Mouse (Mus musculus) liver, embryonic 14.5 days (tissue): ENCODE results near the gene Cenpk. TPM values are rescaled to one million over a fixed set of nuclear protein-coding genes. Genes with fewer than 3 reads are reported as not detected.

Experiments used
- ATAC-seq: fragments of 200-750 bp; cut with Nextera tagmentation; 2 replicates; pipeline ENCODE4 v1.8.0; 2017; ENCODE audit warnings: moderate number of reproducible peaks, mild to moderate bottlenecking, moderate library complexity; ENCODE audit not compliant: insufficient read depth
- DNase-seq, 3 experiments: peaks; one replicate each; pipeline ENCODE4 v3.0.0-alpha.2; 2012 to 2013; ENCODE audit warnings: low read depth in 3 of 3, low spot score in 3 of 3
- H3K27ac ChIP-seq: fragments of 300-500 bp; sonication (generic); 2 replicates; pipeline ENCODE4 v1.5.1; 2014; ENCODE audit warnings: moderate library complexity, mild to moderate bottlenecking, control low read depth, inconsistent platforms
- H3K27me3 ChIP-seq: fragments of 300-500 bp; sonication (generic); 2 replicates; pipeline ENCODE4 v1.6.1; 2014; ENCODE audit warnings: mild to moderate bottlenecking, low read length, moderate library complexity; ENCODE audit not compliant: control insufficient read depth, insufficient read depth
- H3K36me3 ChIP-seq: fragments of 300-500 bp; sonication (generic); replicated peaks from 2 replicates; pipeline ENCODE4 v1.6.1; 2014; ENCODE audit warnings: low read depth; ENCODE audit not compliant: control insufficient read depth, insufficient read depth
- H3K4me1 ChIP-seq, 2 experiments: fragments of 200-500 bp in 1 of 2; fragments of 300-500 bp in 1 of 2; sonication (generic) in 1 of 2; replicated peaks; 2 replicates each; pipeline ENCODE4 v1.6.1; 2012 to 2014; ENCODE audit warnings: antibody characterized with exemption in 1 of 2, inconsistent platforms in 1 of 2, low read length in 1 of 2; ENCODE audit not compliant: control insufficient read depth in 2 of 2, insufficient read depth in 2 of 2
- H3K4me2 ChIP-seq: fragments of 300-500 bp; sonication (generic); 2 replicates; pipeline ENCODE4 v1.6.1; 2014; ENCODE audit warnings: low read depth, mild to moderate bottlenecking, control low read depth, moderate library complexity
- H3K4me3 ChIP-seq, 2 experiments: fragments of 200-500 bp in 1 of 2; fragments of 300-500 bp in 1 of 2; sonication (generic) in 1 of 2; 2 replicates each; pipeline ENCODE4 v1.5.1; 2012 to 2014; ENCODE audit warnings: low read depth in 2 of 2, low read length in 2 of 2, mild to moderate bottlenecking in 2 of 2, control low read depth in 1 of 2, inconsistent platforms in 1 of 2, moderate library complexity in 1 of 2; ENCODE audit not compliant: insufficient read depth in 1 of 2
- H3K9ac ChIP-seq: fragments of 300-500 bp; sonication (generic); replicated peaks from 2 replicates; pipeline ENCODE4 v1.6.1; 2014; ENCODE audit warnings: mild to moderate bottlenecking, control low read depth, moderate library complexity
- H3K9me3 ChIP-seq: fragments of 300-500 bp; sonication (generic); 2 replicates; pipeline ENCODE4 v1.6.1; 2016; ENCODE audit warnings: low read length, mixed read lengths; ENCODE audit not compliant: control insufficient read depth
- CTCF ChIP-seq: IDR thresholded peaks from 2 replicates; pipeline ENCODE4 v1.5.1; 2016; ENCODE audit warnings: antibody characterized with exemption, low read depth, control low read depth
- EP300 ChIP-seq: IDR thresholded peaks from 2 replicates; pipeline ENCODE4 v1.6.1; 2016; ENCODE audit warnings: antibody characterized with exemption, low read depth
- WGBS: fragments of 180-500 bp; shearing (Covaris S2); extraction: QIAGEN DNeasy Blood & Tissue Kit; methylation state at CpG from one replicate; pipeline ENCODE4 v1.1.7; 2014; ENCODE audit not compliant: insufficient replicate concordance; 5-methylcytosine and 5-hydroxymethylcytosine counted together
- polyA plus RNA-seq, 2 experiments: library from polyadenylated mRNA; depleted of rRNA in 1 of 2; stranded (reverse) in 1 of 2; unstranded in 1 of 2; fragments of >200 nt; fragmentation: Nextera tagmentation in 1 of 2; extraction: Ambion mirVana in 1 of 2; gene quantifications; 2 replicates each; pipeline versions ENCODE4 v1.2.1 to v1.2.3; 2012 to 2014

The Cenpk gene
- polyA plus RNA-seq, 2 experiments: 33.2 to 95.0 TPM

DNA sequence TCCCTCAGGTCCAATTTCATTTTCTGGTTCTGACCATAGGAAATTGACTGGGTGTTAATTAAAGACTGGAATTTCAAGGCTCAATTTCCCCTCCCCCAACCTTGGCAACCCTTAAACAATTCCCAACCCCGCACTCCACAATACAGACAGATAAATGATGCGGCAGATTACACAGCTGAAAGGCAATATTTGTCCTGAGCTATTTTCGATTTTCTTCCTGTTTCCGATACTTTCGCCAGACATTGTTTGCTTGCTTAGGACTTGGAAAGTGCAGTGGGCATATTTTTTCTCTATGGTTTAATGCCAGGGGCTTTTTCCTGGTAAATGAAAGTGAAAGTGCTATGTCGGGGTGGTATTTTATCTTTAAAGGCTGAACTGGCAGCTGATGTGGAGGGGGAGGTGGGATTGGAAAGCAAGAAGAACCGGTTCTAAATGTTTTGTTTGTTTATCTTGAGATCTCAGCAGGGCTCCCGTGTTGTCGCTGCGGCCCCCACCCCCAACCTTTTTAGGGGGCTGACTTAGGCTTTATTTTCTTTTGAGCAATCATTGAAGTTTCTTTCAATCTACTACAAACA is 57.4 kb downstream of the Cenpk start:
- peak overlapping the region; percentile 64 to 85 for H3K4me3 ChIP-seq
- WGBS: 0% methylated on average over 10 of the region's 10 CpGs
- no peak for TF ChIP-seq CTCF
- no peak for TF ChIP-seq EP300
- peak overlapping the region; percentile 71 for H3K9ac ChIP-seq
- H3K4me2 ChIP-seq: peak overlapping the region; percentile 89
- H3K27me3 ChIP-seq: no peaks in the 10 kb centered on the region
- H3K27ac ChIP-seq: peak overlapping the region; percentile 56
- ATAC-seq (no peak), DNase-seq (peak in 1 of 3 experiments; percentile 17)
- H3K4me1 ChIP-seq: peaks cover 0 to 2% of the 10 kb centered on the region in 2 experiments; a peak in 1 of 4 replicates
- no peaks in the 10 kb centered on the region for H3K36me3 ChIP-seq
- H3K9me3 ChIP-seq: no peaks in the 10 kb centered on the region

DNA sequence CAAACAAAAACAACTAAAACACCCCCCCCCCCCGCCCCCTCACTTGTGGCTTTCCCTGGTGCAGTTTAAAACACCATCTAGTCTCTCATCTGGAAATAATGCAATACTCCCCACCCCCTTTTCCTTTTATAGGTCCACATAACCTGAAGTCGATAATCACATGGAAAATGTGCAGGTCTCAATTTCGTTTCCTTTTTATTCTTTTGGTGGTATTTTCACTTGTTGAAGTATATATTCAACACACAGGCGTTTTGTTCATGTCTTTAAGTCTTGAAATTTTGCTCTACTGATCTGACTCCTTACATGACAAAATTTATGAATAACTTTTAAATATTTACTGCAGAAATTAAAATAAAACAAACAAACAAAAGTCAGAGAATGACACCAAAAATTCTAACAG is 57.9 kb downstream of the Cenpk start:
- Histone ChIP-seq H3K27me3 (no peaks in the 10 kb centered on the region), H3K36me3 (no peaks in the 10 kb centered on the region), H3K27ac (no peak overlapping the region), H3K9me3 (no peaks in the 10 kb centered on the region), H3K9ac (peak overlapping the region; percentile 71), H3K4me3 (peak overlapping the region; percentile 64 to 85), H3K4me2 (peak overlapping the region; percentile 89), H3K4me1 (peaks cover 0 to 2% of the 10 kb centered on the region in 2 experiments; a peak in 1 of 4 replicates)
- WGBS: 3% methylated on average over 4 of the region's 4 CpGs
- ATAC-seq (no peak), DNase-seq (peak in 1 of 3 experiments; percentile 11)
- TF ChIP-seq EP300 (no peak), CTCF (no peak)

DNA sequence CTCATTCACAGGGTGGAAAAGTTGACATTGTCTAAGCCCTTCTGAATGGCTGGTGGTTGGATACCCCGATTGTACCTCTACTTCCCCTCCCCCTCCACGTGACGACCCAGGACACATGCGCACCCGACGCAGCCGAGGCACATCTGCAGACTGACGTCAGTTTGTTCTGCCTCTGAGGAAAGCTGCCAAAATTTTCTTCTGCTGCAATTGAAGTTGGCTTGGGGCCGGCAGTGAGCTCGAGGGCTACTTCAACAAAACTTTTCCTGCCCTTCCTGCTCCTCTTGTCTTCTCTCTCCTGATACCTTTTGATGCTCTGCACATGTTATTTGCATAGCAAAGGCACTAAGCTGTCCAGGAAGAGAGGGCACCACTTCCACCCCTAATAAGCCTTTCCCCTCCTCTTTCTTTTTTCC is 58.5 kb downstream of the Cenpk start:
- under 1% methylated on average over 10 of the region's 10 CpGs for WGBS
- Histone ChIP-seq H3K27ac (no peak overlapping the region; the same call in 1 of the 2 replicates), H3K4me2 (peak overlapping the region; percentile 89), H3K4me3 (peak overlapping the region; percentile 64 to 66), H3K4me1 (peaks cover 0 to 2% of the 10 kb centered on the region in 2 experiments; a peak in 1 of 4 replicates), H3K9ac (peak overlapping the region; percentile 54), H3K9me3 (no peaks in the 10 kb centered on the region), H3K27me3 (no peaks in the 10 kb centered on the region), H3K36me3 (no peaks in the 10 kb centered on the region)
- peak; percentile 89 for ATAC-seq
- TF ChIP-seq EP300: no peak
- peak; percentile 66 to 72 (median 67) for DNase-seq

DNA sequence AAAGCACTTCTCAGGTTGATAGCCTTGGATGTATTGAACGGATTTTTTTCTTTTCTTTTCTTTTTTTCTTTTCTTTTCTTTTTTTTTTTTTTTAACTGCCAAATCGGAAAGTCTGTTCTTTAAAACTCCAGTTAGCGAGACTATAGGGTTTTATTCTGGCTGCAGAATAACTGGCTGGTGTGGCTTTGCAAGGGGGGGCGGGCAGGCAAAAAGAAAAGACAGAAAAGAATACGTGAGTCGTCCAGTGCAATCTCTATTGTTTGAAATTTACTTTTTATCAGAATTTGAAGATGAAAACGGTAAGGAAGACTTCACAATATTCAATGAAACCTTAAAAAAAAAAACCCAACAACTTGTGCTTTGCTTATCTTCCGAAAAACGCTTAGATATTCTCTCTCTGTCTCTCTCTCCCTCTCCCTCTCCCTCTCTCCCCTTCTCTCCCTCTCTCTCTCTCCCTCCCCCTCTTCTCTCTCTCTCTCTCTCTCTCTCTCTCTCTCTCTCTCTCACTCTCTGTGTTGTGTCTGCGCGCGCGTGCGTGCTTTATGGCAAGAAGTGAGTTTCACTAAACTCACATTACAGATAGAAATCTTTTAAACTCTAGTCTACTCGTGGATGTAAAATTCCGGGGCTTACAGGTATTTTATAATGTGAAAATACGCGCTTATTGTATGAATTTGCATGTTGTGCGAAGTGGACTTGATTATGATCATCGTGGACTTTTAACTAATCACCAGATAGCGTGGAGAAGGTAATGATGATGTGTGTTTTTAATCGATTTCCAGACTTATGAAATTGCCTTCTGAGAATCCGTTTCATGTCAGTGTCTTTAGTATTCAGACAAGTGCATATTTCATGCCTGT is 59.2 kb downstream of the Cenpk start, which contains the start of gene Adamts6:
Gene Adamts6, plus strand, starts transcription at position 470 of the 860 bp plus-strand sequence.
- Histone ChIP-seq H3K27ac (no peak within 1 kb of the TSS; the same call in 1 of the 2 replicates), H3K4me1 (peaks cover 0 to 2% of the 10 kb centered on the region in 2 experiments; a peak in 1 of 4 replicates), H3K36me3 (no peaks in the 10 kb centered on the region), H3K9me3 (no peaks in the 10 kb centered on the region), H3K4me2 (peak within 1 kb of the TSS; percentile 89), H3K4me3 (peak within 1 kb of the TSS; percentile 64 to 66), H3K9ac (peak within 1 kb of the TSS; percentile 54), H3K27me3 (no peaks in the 10 kb centered on the region)
- ATAC-seq (no peak), DNase-seq (peak in 1 of 3 experiments; percentile 19)
- TF ChIP-seq CTCF: no peak
- TF ChIP-seq EP300: no peak
- WGBS: under 1% methylated on average over 23 of the region's 23 CpGs
